Mouse (Mus musculus): ENCODE measurements at regions not wholly inside any gene's neighbourhood (a gene's known extent, or its start where the extent isn't known, plus 50 kb on each side); places are given as distances from the start of the nearest gene placed in this dataset.

DNA sequence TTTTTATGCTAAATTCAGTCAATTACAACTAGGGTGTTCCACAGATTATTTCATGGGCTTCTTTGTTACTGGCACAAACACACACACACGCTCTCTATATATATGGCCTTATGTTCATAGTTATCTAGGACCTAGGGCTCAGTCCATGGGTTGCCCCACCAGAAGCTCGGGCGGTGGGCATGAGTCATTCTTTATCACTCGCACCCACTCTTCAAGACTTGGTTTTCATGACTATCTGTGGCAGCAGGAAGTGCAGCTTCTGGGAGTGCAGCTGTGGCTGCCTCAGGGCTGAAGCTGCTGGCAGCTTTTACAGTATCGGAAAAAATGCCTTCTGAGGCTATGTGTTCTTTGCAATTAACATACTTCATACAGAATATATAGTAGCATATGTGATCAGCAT lies 198.7 kb downstream of the Ipo11 start:
- no peak for DNase-seq (ENCODE audit: low read depth, low spot score)

DNA sequence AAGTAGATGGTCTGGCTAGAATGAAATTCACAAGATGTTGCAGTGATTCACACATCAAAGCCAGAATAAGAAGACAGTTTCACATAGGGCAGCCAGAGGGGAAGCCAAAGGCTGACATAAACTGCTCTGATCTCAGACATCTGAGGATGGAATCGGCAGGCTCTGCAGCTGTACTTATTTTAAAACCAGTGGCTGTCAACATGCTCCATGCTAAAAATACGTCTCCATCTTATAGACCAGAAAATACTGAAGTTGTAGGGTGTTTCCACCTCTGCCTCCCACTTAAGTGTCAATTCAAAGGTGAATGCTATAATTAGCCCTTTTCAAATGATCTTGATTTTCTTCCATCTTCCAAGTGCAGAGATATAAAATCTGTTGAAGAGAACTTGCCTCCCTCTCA lies 202.4 kb downstream of the Ipo11 start:
- DNase-seq (ENCODE audit: low read depth, low spot score) = no peak

- no peak for DNase-seq (ENCODE audit: low read depth, low spot score)
Measured at GRCm38 (mm10) chr13:106732906-106733305, 203.9 kb downstream of the Ipo11 start.

GRCm38 (mm10) chr13:106723315-106723714 lies 213.4 kb downstream of the Ipo11 start:
- DNase-seq (ENCODE audit: low read depth, low spot score) = no peak

DNA sequence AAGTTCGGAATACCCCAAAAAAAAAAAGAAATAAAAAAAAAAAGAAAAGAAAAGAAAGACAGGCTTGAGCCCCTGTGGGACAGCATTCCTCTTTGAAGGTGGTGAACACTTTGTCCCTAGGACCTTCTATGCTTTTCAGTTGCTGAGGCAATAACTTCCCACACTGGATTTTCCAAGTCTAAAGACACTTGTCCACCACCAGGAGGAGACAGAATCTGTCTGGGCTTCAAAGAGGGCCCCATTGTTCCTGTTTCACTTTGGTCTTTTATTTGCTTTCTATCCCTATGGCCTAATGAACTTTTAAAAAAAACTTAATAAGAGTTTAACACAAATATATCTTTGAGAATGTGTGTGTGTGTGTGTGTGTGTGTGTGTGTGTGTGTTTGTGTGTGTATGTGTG lies 215.6 kb downstream of the Ipo11 start:
- DNase-seq (ENCODE audit: low read depth, low spot score) = no peak

DNA sequence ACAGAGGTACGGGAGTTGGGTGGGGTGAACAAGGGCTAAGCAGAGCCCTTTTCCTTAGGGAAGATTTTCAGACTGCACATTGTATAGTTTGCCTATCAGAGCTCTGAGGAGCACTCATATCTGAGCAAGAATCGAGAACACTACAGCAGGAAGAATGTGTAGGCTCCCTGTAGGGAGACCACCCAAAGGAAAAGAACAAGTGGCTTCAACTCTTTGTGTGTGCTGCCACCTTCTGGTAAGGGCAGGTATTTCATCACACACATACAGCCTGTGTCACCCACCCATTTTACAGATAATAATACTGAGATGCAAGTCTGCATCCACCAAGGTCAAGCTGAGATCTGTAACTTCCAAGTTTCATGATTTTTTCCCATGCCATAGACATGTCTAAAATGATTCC lies 221.0 kb downstream of the Ipo11 start:
- peak; percentile 34 for DNase-seq (ENCODE audit: low read depth, low spot score)

DNA sequence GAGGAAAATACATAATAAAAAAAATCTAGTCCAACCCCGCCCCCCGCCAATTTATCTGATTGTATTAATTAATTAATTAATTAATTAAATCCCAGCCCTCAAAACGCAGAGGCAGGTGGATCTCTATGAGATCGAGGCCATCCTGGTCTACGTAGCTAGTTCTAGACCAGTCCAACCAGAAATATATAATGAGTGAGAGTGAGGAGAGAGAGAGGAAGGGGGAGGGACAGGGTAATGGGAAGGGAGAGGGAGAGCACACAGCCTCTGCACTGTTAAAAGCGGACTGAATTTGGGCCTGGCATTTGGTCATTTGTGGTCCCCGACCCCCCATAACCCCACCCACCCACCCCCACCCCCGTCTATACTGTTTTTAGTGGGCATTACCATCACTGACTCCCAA lies 221.5 kb downstream of the Ipo11 start:
- DNase-seq (ENCODE audit: low read depth, low spot score) = no peak

- no peak for DNase-seq (ENCODE audit: low read depth, low spot score)
Measured at GRCm38 (mm10) chr13:106710580-106710979, 226.2 kb downstream of the Ipo11 start.

DNA sequence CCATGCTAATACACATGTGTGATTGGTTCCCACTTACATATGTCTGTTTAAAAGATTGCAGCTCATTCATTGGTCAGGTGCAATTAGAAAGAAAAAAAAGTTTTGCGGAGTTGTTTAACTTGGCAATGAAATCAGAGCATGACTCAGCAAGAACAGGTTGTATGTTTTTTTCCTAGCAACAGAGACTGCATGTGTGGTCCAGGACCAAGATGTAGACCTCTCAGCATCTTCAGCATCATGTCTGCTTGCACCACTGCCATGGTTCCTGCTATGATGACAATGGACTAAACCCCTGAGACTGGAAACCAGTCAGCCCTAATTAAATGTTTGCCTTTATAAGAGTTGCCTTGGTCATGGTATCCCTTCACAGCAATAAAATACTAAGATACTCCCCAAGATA lies 236.4 kb downstream of the Ipo11 start:
- DNase-seq (ENCODE audit: low read depth, low spot score) = no peak

- DNase-seq (ENCODE audit: low read depth, low spot score) = no peak
Measured at GRCm38 (mm10) chr13:106699957-106700356, 236.8 kb downstream of the Ipo11 start.

DNA sequence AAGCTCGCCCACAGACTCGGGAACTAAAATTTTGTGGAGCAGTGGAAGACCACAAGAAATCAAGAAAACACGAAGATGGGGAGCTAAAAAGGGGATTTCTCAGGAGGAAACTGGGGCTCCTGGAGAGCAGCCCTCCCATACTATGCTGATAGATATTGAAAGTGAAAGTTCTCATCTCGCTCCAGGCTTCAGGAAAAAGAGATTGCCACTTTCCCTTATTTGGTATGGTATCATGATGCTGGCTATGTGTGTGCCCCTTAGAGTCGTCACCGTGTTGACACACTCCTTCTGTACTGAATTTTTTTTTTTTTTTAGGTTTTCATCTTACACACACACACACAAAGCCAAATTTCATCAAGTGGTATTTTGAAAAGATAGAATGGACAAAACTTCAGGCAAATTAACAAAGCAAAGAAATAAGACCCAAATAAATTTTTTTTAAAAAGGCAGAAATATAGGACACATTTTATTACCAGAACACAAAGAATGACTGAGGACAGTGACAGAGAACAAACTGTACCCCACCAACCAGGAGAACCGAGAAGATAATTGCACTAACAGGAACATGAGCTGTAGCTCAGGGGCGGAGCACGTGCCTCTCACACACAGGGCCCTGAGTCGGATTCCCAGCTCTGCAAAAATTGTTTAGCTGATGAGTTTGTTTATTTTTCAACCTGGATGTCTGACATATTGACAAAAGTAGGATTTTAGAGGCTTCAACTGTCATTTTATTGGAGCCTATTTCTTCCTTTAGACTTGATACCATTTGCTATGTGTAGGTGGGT lies 244.8 kb downstream of the Ipo11 start:
- no peak for DNase-seq (ENCODE audit: low read depth, low spot score)

GRCm38 (mm10) chr13:106690125-106690524 lies 246.6 kb downstream of the Ipo11 start:
- no peak for DNase-seq (ENCODE audit: low read depth, low spot score)

- DNase-seq (ENCODE audit: low read depth, low spot score) = no peak
Measured at GRCm38 (mm10) chr13:106689618-106690017, 247.1 kb downstream of the Ipo11 start.

DNA sequence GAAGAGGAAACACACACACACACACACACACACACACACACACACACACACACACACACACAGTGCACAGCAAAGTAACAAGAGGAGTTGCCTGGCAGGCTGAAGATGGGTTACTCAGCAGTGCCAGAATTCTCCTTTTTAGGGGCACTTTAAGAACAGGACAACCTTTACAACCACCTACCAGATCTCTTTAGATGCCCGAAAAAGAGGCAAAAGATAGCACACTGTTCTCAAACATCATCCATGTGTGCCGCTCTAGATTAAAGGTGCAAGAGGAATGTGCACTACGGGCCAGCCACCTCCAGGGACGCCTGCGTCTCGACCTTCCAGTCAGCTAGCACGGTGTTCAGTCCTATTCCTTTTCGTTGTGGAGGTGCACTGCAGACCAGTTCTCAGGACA lies 247.7 kb downstream of the Ipo11 start:
- DNase-seq (ENCODE audit: low read depth, low spot score) = no peak

- DNase-seq (ENCODE audit: low read depth, low spot score) = no peak
Measured at GRCm38 (mm10) chr13:106669665-106670064, 267.1 kb downstream of the Ipo11 start.

DNA sequence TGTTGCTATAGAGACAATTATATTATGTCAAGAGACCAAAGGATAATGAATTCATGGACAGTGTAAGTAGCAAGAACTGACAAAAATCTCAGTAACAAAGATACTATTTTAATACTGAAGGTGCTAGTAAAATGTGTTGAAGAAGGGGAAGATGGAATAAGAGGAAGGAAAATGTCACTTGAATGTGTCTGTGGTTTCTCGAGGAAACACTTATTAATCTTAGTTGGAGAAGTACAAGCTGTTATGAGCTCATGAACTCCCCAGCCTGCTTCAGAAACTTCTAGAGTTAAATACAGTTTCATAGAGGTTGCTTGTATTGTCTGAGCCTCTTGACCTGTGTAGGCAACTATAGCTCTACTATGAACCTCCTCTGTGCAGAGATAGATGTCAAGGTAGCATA lies 274.6 kb downstream of the Ipo11 start:
- DNase-seq (ENCODE audit: low read depth, low spot score) = no peak

- DNase-seq (ENCODE audit: low read depth, low spot score) = no peak
Measured at GRCm38 (mm10) chr13:106649363-106649762, 287.4 kb downstream of the Ipo11 start.

- no peak for DNase-seq (ENCODE audit: low read depth, low spot score)
Measured at GRCm38 (mm10) chr13:106643302-106643975, 293.3 kb downstream of the Ipo11 start.

- DNase-seq (ENCODE audit: low read depth, low spot score) = no peak
Measured at GRCm38 (mm10) chr13:106638706-106639385, 297.9 kb downstream of the Ipo11 start.

- no peak for DNase-seq (ENCODE audit: low read depth, low spot score)
Measured at GRCm38 (mm10) chr13:106591729-106592128, 345.0 kb downstream of the Ipo11 start.

DNA sequence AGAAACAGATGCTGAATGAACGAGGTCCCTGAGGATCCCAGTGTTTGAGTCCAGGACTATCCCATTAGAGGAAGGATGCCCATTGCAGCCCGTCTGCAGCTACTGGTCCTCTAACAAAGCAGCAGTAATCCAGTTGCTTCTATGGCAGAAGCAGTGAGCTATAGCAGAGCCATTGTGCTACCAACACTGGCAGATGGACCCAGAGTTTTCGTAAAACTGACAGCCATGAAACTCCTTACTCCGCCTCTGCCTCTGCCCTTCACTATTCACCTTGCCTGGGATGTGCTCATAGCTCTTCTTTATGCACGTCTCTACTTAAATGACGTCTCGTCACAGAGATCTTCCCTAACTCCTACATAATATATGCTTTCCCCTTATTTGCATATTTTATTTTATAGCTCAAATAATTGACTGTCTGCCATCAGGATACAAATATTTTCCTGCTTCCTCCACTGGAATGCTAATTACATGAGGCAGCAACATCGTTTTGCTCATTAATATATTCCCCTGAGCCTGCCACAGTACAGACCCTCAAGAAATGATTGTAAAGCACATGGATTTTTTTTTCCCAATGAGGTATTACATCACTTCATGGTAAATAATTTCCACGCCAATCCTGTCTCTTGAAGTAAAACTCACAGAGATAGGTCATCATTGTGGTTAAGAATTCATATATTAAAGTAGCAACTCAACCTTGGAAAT lies 368.9 kb downstream of the Ipo11 start:
- no peak for DNase-seq (ENCODE audit: low read depth, low spot score)

- DNase-seq (ENCODE audit: low read depth, low spot score) = no peak
Measured at GRCm38 (mm10) chr13:106562588-106562987, 374.2 kb downstream of the Ipo11 start.
